ENCODE assay signal across 8 mouse cellular contexts in the genomic region with DNA sequence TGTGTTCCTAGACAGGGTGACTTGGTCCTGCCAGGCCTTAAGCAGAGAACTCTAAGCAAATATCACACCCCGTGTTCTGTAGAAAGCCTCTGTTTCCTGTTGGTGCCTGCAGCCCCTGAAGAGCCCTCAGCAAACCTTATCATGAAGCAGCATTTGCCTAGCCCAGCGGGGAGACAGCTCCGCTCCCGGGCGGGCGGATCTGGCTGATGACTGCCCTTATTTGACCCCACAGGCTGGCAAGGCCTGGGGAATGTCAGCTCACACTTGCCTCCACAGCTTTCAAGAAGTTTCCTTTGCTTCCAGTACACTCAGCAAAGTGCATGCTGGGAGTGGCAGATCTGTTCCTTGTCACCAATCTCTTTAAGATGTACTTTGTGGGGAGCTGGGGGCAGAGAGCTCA. TPM values are rescaled to one million over a fixed set of nuclear protein-coding genes. Genes with fewer than 3 reads are reported as not detected.
DNase-seq lines count a peak whose midpoint lies in the region; ATAC-seq lines count a peak whose summit lies in the region.

No protein-coding gene starts in this region.

- H3K36me3 ChIP-seq in liver, embryonic 16.5 days (ENCODE audit: control insufficient read depth, insufficient read depth), result no peaks in the 10 kb centered on the region
- H3K36me3 ChIP-seq in stomach, embryonic 15.5 days, result no peaks in the 10 kb centered on the region
- no peaks in the 10 kb centered on the region for H3K36me3 ChIP-seq in midbrain, embryonic 16.5 days (ENCODE audit: control insufficient read depth, insufficient read depth, low read length)
- H3K36me3 ChIP-seq in hindbrain, embryonic 13.5 days, result no peaks in the 10 kb centered on the region

- H3K4me3 ChIP-seq in liver, embryonic 16.5 days (ENCODE audit: low read depth, low read length), result no peak overlapping the region
- no peak overlapping the region for H3K4me3 ChIP-seq in stomach, embryonic 15.5 days (replicated peaks)
- H3K4me3 ChIP-seq in midbrain, embryonic 16.5 days (ENCODE audit: low read depth, low read length), result no peak overlapping the region
- no peak overlapping the region for H3K4me3 ChIP-seq in hindbrain, embryonic 13.5 days

- peak; percentile 75 for ATAC-seq in liver, embryonic 16.5 days (ENCODE audit: low read depth)
- ATAC-seq in stomach, embryonic 15.5 days (ENCODE audit: insufficient read depth, low FRiP score, low read depth), result peak; percentile 44; the same call in 1 of the 2 replicates
- ATAC-seq in midbrain, embryonic 16.5 days, result no peak
- ATAC-seq in hindbrain, embryonic 13.5 days (ENCODE audit: low FRiP score), result no peak

- H3K4me1 ChIP-seq in liver, embryonic 16.5 days (ENCODE audit: control insufficient read depth, low read depth, low read length), result peaks cover 48% of the 10 kb centered on the region
- peaks cover 25% of the 10 kb centered on the region; the same call in 1 of the 2 replicates for H3K4me1 ChIP-seq in stomach, embryonic 15.5 days
- no peaks in the 10 kb centered on the region for H3K4me1 ChIP-seq in midbrain, embryonic 16.5 days (ENCODE audit: control insufficient read depth, insufficient read depth, low read length)
- H3K4me1 ChIP-seq in hindbrain, embryonic 13.5 days (replicated peaks), result peaks cover 4% of the 10 kb centered on the region

- WGBS in liver, embryonic 16.5 days (ENCODE audit: insufficient replicate concordance), result 21% methylated on average over 6 of the region's 6 CpGs
- whole genome bisulfite sequencing in stomach, embryonic 15.5 days, result 40% methylated on average over 6 of the region's 6 CpGs
- WGBS in midbrain, embryonic 16.5 days, result 62% methylated on average over 6 of the region's 6 CpGs
- WGBS in hindbrain, embryonic 13.5 days, result 57% methylated on average over 6 of the region's 6 CpGs

- peak overlapping the region; percentile 46 for H3K4me2 ChIP-seq in liver, embryonic 16.5 days (ENCODE audit: low read depth, low read length)
- H3K4me2 ChIP-seq in stomach, embryonic 15.5 days, result 0 out of 2 replicates have a peak overlapping the region, but pooled peaks have one; percentile 12
- H3K4me2 ChIP-seq in midbrain, embryonic 16.5 days (ENCODE audit: low read length), result no peak overlapping the region
- no peak overlapping the region for H3K4me2 ChIP-seq in hindbrain, embryonic 13.5 days

- H3K9ac ChIP-seq in liver, embryonic 16.5 days (ENCODE audit: low read depth, low read length), result 0 out of 2 replicates have a peak overlapping the region, but pooled peaks have one; percentile 16
- H3K9ac ChIP-seq in stomach, embryonic 15.5 days, result no peak overlapping the region
- no peak overlapping the region for H3K9ac ChIP-seq in midbrain, embryonic 16.5 days (ENCODE audit: low read depth, low read length)
- no peak overlapping the region for H3K9ac ChIP-seq in hindbrain, embryonic 13.5 days

- H3K27ac ChIP-seq in liver, embryonic 16.5 days (ENCODE audit: low read length), result peak overlapping the region; percentile 81
- no peak overlapping the region for H3K27ac ChIP-seq in stomach, embryonic 15.5 days
- H3K27ac ChIP-seq in midbrain, embryonic 16.5 days (ENCODE audit: low read length), result no peak overlapping the region
- H3K27ac ChIP-seq in hindbrain, embryonic 13.5 days, result no peak overlapping the region

- H3K9me3 ChIP-seq in liver, embryonic 16.5 days (replicated peaks; ENCODE audit: control insufficient read depth, low read length), result no peaks in the 10 kb centered on the region
- H3K9me3 ChIP-seq in stomach, embryonic 15.5 days, result no peaks in the 10 kb centered on the region
- H3K9me3 ChIP-seq in midbrain, embryonic 16.5 days (replicated peaks; ENCODE audit: control insufficient read depth, low read length, poor library complexity, severe bottlenecking), result no peaks in the 10 kb centered on the region
- H3K9me3 ChIP-seq in hindbrain, embryonic 13.5 days, result no peaks in the 10 kb centered on the region

- H3K27me3 ChIP-seq in liver, embryonic 16.5 days (ENCODE audit: control insufficient read depth, insufficient read depth, low read depth, low read length), result no peaks in the 10 kb centered on the region
- no peaks in the 10 kb centered on the region for H3K27me3 ChIP-seq in stomach, embryonic 15.5 days (replicated peaks)
- no peaks in the 10 kb centered on the region for H3K27me3 ChIP-seq in midbrain, embryonic 16.5 days (ENCODE audit: control insufficient read depth, insufficient read depth, low read depth, low read length)
- H3K27me3 ChIP-seq in hindbrain, embryonic 13.5 days, result 0 out of 2 replicates have a peak, but pooled peaks cover 3% of the 10 kb centered on the region

- DNase-seq in adrenal gland, postnatal 10 days, result peak; percentile 41
- DNase-seq in adrenal gland, adult 2 months, result no peak
- peak; percentile 62 to 81 for DNase-seq in heart, adult 9 months (ENCODE audit: low spot score in 2 of 2)
- DNase-seq in urinary bladder, adult 18-20 months (ENCODE audit: low spot score in 2 of 2), result no peak

RNA-seq across cellular contexts. Expression of a gene that starts 40.3 kb away (rescaled TPM):
- 100 to 1,000 TPM; 113 to 129 TPM for total RNA-seq in adrenal gland, postnatal 10 days (2021)
- total RNA-seq in adrenal gland, adult 2 months (2021), result 100 to 1,000 TPM; 158 to 185 TPM
- 225 and 227 TPM in 2 replicates for polyA plus RNA-seq in adrenal gland, adult 2 months (2012; rRNA removed)
- 5.6 and 6.2 TPM in 2 replicates for polyA plus RNA-seq in liver, embryonic 16.5 days (2015; fragmentation: Nextera tagmentation; extraction: Ambion mirVana)
- polyA plus RNA-seq in stomach, embryonic 15.5 days (2015; fragmentation: Nextera tagmentation; extraction: Ambion mirVana), result 11.6 and 12.5 TPM in 2 replicates
- polyA plus RNA-seq in midbrain, embryonic 16.5 days (2015; fragmentation: Nextera tagmentation; extraction: Ambion mirVana), result 3.9 and 4.1 TPM in 2 replicates
- 4.0 and 4.7 TPM in 2 replicates for polyA plus RNA-seq in hindbrain, embryonic 13.5 days (2015; fragmentation: Nextera tagmentation; extraction: Ambion mirVana)

RNA-seq across cellular contexts. Expression of a gene that starts 57.7 kb away (rescaled TPM):
- 10 to 100 TPM; 13.2 to 17.1 TPM for total RNA-seq in adrenal gland, postnatal 10 days (2021)
- total RNA-seq in adrenal gland, adult 2 months (2021), result 10 to 100 TPM in 1 of 2 experiments, 1 to 10 TPM in 1; 7.9 to 13.0 TPM
- polyA plus RNA-seq in adrenal gland, adult 2 months (2012; rRNA removed), result 13.1 and 14.8 TPM in 2 replicates
- 16.5 and 18.2 TPM in 2 replicates for polyA plus RNA-seq in liver, embryonic 16.5 days (2015; fragmentation: Nextera tagmentation; extraction: Ambion mirVana)
- polyA plus RNA-seq in stomach, embryonic 15.5 days (2015; fragmentation: Nextera tagmentation; extraction: Ambion mirVana), result 12.5 and 13.5 TPM in 2 replicates
- 2.7 and 3.4 TPM in 2 replicates for polyA plus RNA-seq in midbrain, embryonic 16.5 days (2015; fragmentation: Nextera tagmentation; extraction: Ambion mirVana)
- polyA plus RNA-seq in hindbrain, embryonic 13.5 days (2015; fragmentation: Nextera tagmentation; extraction: Ambion mirVana), result 6.1 and 6.9 TPM in 2 replicates

Comparison
In these comparisons a context has a peak if more than half of its experiments do, and no peak if none do; other contexts are left out.
1. DNase-seq: peak in adrenal gland, postnatal 10 days (single experiment) and heart, adult 9 months (2 of 2); none in adrenal gland, adult 2 months (single experiment) and urinary bladder, adult 18-20 months (0 of 2).
2. ATAC-seq: peak in liver, embryonic 16.5 days (single experiment) and stomach, embryonic 15.5 days (single experiment); none in midbrain, embryonic 16.5 days (single experiment) and hindbrain, embryonic 13.5 days (single experiment).
3. H3K4me2 ChIP-seq: peak in liver, embryonic 16.5 days (single experiment) and stomach, embryonic 15.5 days (single experiment); none in midbrain, embryonic 16.5 days (single experiment) and hindbrain, embryonic 13.5 days (single experiment).
4. RNA of a gene that starts 40.3 kb away (polyA plus RNA-seq): 225 to 227 TPM in adrenal gland, adult 2 months; 11.6 to 12.5 TPM in stomach, embryonic 15.5 days, 5.6 to 6.2 TPM in liver, embryonic 16.5 days, 4.0 to 4.7 TPM in hindbrain, embryonic 13.5 days and 3.9 to 4.1 TPM in midbrain, embryonic 16.5 days; every median in the first group is over 10 times any median in the second.